Mouse (Mus musculus): ENCODE data around the gene Rras2. TPM values are rescaled to one million over a fixed set of nuclear protein-coding genes. Genes with fewer than 3 reads are reported as not detected.

Rras2 gene
- polyA plus RNA-seq, 1 experiment from 2014 or later: 20.0 TPM

Other genes starting within 250 kb of the Rras2 start
- gene Copb1, start 136.9 kb upstream of the Rras2 start, polyA plus RNA-seq (2015; fragmentation: Nextera tagmentation; extraction: Ambion mirVana): 127 and 129 TPM in 2 replicates
- gene Psma1, start 158.3 kb upstream of the Rras2 start, polyA plus RNA-seq (2015; fragmentation: Nextera tagmentation; extraction: Ambion mirVana): 331 and 353 TPM in 2 replicates